Mouse (Mus musculus): ENCODE results near the gene Wdr73. TPM values are rescaled to one million over a fixed set of nuclear protein-coding genes. Genes with fewer than 3 reads are reported as not detected.
"Not testable (repeated sequence)": the region's sequence is repeated elsewhere in the genome, so short reads cannot be mapped to it uniquely, and the experiment has no call there.

Gene Wdr73
- 22.4 and 23.2 TPM in 2 replicates for total RNA-seq (2014; rRNA removed; ENCODE audit: low replicate concordance)
- polyA plus RNA-seq (2015; fragmentation: Nextera tagmentation; extraction: Ambion mirVana) = 11.4 and 12.4 TPM in 2 replicates

DNA sequence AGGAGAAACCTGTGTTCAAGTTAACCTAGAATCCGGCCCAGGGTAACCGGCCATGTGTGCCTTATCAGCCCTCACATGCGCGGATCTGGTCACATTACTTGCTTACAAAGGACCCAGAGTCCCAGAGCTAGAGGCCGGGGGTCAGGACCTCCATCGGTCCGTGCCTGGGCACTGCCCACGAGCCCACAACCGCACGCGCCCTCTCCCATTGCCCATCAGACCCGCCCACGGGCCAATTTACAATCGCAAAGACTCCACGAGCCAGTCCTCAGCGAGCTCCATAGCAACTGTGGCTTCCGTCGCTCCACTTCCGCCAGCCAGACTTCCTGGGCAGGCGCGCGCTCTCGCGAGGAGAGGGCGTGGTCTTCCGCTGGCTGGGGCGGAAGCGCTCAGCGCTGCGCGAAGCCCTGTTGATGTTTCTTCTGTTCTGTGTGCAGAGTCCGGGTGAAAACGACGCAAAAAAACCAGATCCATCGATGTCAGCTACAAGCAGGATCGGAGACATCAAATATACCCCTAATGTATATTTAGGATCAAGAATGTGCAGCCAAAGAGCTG is at the start of gene Wdr73:
TSS of gene Wdr73 (minus strand) at position 326 of the 558 bp plus-strand sequence.
- peak within 1 kb of the TSS; percentile 80 for H3K4me2 ChIP-seq (ENCODE audit: low read depth, low read length)
- TF ChIP-seq CTCF (IDR thresholded peaks at IDR 0.05; ENCODE audit: low read depth) (no peak), EP300 (IDR thresholded peaks at IDR 0.05; ENCODE audit: low read depth) (peak; percentile 78)
- ATAC-seq (ENCODE audit: insufficient read depth, low read depth) = peak; percentile 96
- H3K27me3 ChIP-seq (ENCODE audit: control insufficient read depth, insufficient read depth, low read length) = no peaks in the 10 kb centered on the region
- H3K4me3 ChIP-seq (ENCODE audit: low read depth, low read length) = peak within 1 kb of the TSS; percentile 75
- peak within 1 kb of the TSS; percentile 53 for H3K9ac ChIP-seq (replicated peaks; ENCODE audit: low read depth, low read length)
- H3K27ac ChIP-seq (ENCODE audit: low read depth) = peak within 1 kb of the TSS; percentile 84
- peaks cover 16% of the 10 kb centered on the region for H3K36me3 ChIP-seq (replicated peaks; ENCODE audit: control insufficient read depth, insufficient read depth, low read length)
- under 1% methylated on average over 36 of the region's 36 CpGs for WGBS
- peaks cover 18% of the 10 kb centered on the region for H3K4me1 ChIP-seq (ENCODE audit: control insufficient read depth, insufficient read depth)
- no peaks in the 10 kb centered on the region for H3K9me3 ChIP-seq (replicated peaks; ENCODE audit: control insufficient read depth, low read length)
- DNase-seq (ENCODE audit: low spot score) = peak; percentile 93

DNA sequence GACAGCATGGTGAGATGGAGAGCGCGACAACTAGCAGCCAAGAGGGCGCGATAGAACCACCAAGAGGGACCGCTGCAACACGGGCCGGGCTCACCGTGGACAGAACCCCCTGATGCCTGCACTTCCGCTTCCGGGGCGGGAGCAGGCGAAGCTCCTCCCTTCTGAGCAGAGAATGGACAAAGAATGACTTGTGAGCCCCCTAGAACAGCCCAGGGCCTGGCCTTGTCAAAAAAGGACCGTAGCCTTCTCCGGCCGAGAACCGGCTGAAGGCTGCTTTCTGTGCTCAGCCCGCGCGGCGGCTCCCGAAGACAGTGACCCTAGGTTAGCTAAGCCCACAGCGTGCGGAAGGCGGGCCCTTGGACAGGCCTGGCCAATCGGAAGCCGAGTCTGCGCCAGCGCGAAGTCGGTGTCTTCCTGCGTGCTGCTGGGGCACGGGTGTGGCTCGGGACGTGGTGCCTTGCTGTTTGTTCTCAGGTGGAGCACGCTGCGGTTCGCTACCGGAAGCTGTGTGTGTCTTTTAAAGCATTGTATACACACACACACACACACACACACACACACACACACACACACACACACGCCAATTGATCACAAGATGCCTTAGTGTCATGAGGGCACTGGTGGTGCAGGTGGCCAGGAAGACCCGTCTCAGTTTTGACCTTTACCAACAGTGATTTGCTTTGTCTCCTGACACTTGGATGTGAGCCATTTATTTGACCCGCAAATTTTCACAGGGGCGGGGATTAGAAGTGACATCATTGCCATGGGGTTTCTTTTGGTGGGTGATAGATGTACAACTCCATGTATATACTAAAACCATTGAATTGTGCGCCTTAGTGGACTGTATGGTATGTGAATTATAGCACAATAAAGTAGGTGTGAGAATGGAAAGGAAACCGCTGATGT is 46.6 kb upstream of the Wdr73 start, which contains the start of gene Sec11a:
TSS of gene Sec11a (minus strand) at position 336 of the 906 bp plus-strand sequence.
- DNase-seq (ENCODE audit: low spot score) (peak; percentile 91), ATAC-seq (ENCODE audit: insufficient read depth, low read depth) (peak; percentile 99)
- peak within 1 kb of the TSS; percentile 91 for H3K9ac ChIP-seq (replicated peaks; ENCODE audit: low read depth, low read length)
- H3K4me2 ChIP-seq (ENCODE audit: low read depth, low read length) = peak within 1 kb of the TSS; percentile 90
- H3K27me3 ChIP-seq (ENCODE audit: control insufficient read depth, insufficient read depth, low read length) = no peaks in the 10 kb centered on the region
- H3K36me3 ChIP-seq (replicated peaks; ENCODE audit: control insufficient read depth, insufficient read depth, low read length) = no peaks in the 10 kb centered on the region
- WGBS = 2% methylated on average over 44 of the region's 44 CpGs
- H3K4me1 ChIP-seq (ENCODE audit: control insufficient read depth, insufficient read depth) = peaks cover 11% of the 10 kb centered on the region
- no peak for TF ChIP-seq CTCF (IDR thresholded peaks at IDR 0.05; ENCODE audit: low read depth)
- TF ChIP-seq EP300 (IDR thresholded peaks at IDR 0.05; ENCODE audit: low read depth) = no peak
- peak within 1 kb of the TSS; percentile 95 for H3K27ac ChIP-seq (ENCODE audit: low read depth)
- H3K4me3 ChIP-seq (ENCODE audit: low read depth, low read length) = peak within 1 kb of the TSS; percentile 98
- H3K9me3 ChIP-seq (replicated peaks; ENCODE audit: control insufficient read depth, low read length) = no peaks in the 10 kb centered on the region

DNA sequence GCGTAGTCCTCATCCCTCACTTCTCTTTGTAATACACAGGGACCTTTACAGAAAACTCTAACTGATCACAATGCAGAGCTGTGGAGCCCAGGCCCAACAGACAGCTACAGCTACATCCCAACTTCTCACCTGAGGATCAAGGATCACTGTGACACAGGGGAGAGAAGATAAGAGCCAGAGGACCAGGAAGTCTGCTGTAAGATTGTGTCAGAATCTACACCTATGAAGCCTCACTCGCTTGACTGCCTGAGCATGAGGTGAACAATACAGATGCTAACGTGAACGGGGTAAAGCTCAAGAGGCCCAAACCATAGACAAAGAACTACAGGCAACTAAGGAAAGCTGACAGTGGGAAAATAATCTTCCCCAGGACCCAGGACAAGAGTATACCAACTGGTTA is 38.7 kb upstream of the Wdr73 start:
- no peak for DNase-seq (ENCODE audit: low spot score)
- Histone ChIP-seq H3K9me3 (replicated peaks; ENCODE audit: control insufficient read depth, low read length) (no peaks in the 10 kb centered on the region), H3K27ac (ENCODE audit: low read depth) (no peak overlapping the region), H3K36me3 (replicated peaks; ENCODE audit: control insufficient read depth, insufficient read depth, low read length) (0 out of 2 replicates have a peak, but pooled peaks cover 1% of the 10 kb centered on the region), H3K27me3 (ENCODE audit: control insufficient read depth, insufficient read depth, low read length) (no peaks in the 10 kb centered on the region), H3K4me3 (ENCODE audit: low read depth, low read length) (no peak overlapping the region), H3K4me1 (ENCODE audit: control insufficient read depth, insufficient read depth) (peaks cover 8% of the 10 kb centered on the region; the same call in 1 of the 2 replicates), H3K9ac (replicated peaks; ENCODE audit: low read depth, low read length) (no peak overlapping the region), H3K4me2 (ENCODE audit: low read depth, low read length) (no peak overlapping the region)
- ATAC-seq (ENCODE audit: insufficient read depth, low read depth) = no peak
- TF ChIP-seq CTCF (IDR thresholded peaks at IDR 0.05; ENCODE audit: low read depth) (no peak), EP300 (IDR thresholded peaks at IDR 0.05; ENCODE audit: low read depth) (no peak)
- 89% methylated on average over 4 of the region's 4 CpGs for WGBS

DNA sequence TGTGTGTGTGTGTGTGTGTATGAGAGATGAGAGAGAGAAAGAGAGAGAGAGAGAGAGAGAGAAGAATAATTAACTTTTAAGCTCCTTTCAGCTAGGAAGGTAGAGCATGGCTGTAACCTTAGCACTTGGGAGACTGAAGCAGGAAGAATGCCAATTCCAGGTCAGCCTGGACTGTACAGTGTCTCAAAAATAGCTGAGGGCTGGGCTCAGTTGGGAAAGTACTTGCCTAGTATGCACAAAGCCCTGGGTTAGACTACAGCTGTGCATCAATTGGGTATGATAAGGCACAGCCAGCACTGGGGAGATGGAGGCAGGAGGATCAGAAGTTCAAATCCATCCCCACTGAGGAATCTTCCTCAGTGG is 36.2 kb upstream of the Wdr73 start:
- H3K27ac ChIP-seq (ENCODE audit: low read depth) = peak overlapping the region; percentile 11; the same call in 1 of the 2 replicates
- not testable (repeated sequence) for H3K27me3 ChIP-seq (ENCODE audit: control insufficient read depth, insufficient read depth, low read length); H3K4me1 ChIP-seq (ENCODE audit: control insufficient read depth, insufficient read depth); H3K4me3 ChIP-seq (ENCODE audit: low read depth, low read length); H3K9ac ChIP-seq (replicated peaks; ENCODE audit: low read depth, low read length); H3K9me3 ChIP-seq (replicated peaks; ENCODE audit: control insufficient read depth, low read length); DNase-seq (ENCODE audit: low spot score); H3K4me2 ChIP-seq (ENCODE audit: low read depth, low read length)
- peaks cover 20% of the 10 kb centered on the region for H3K36me3 ChIP-seq (replicated peaks; ENCODE audit: control insufficient read depth, insufficient read depth, low read length)
- ATAC-seq (ENCODE audit: insufficient read depth, low read depth) = peak; percentile 49; the same call in 1 of the 2 replicates

DNA sequence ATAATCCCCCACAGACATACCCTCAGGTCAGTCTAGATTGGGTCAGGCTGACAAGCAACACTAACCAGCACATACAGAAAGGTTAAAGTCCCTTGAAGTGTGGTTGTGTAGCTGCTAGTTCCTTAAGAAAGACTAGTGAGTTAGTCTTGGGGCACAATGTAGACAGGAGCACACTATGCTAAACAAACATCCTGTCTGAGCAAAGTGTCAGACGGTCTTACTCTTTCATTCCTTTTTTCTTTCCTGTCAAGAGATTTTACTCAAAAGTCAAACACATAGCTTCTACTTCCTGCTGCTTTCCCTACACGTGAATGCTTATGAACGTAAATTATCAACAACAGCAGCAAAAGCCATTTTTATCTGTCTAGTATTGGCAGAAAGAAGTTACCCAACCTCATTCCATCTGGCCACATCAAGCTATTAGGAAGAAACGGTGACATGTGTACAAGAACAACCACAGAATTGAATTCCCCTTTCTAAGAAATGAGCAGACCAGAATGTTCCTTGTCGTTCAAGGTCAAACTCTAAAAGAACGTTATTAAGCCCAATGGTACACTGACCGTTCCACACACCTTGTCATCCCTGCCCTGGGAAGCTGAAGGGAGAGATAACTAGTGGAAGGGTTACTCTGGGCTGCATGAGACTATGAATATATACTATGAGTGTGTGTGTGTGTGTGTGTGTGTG is 35.7 kb upstream of the Wdr73 start:
- not testable (repeated sequence) for H3K9ac ChIP-seq (replicated peaks; ENCODE audit: low read depth, low read length); H3K4me3 ChIP-seq (ENCODE audit: low read depth, low read length); H3K27me3 ChIP-seq (ENCODE audit: control insufficient read depth, insufficient read depth, low read length); H3K4me2 ChIP-seq (ENCODE audit: low read depth, low read length); H3K9me3 ChIP-seq (replicated peaks; ENCODE audit: control insufficient read depth, low read length); DNase-seq (ENCODE audit: low spot score)
- peak; percentile 53; the same call in 1 of the 2 replicates for ATAC-seq (ENCODE audit: insufficient read depth, low read depth)
- WGBS = 33% methylated on average over 7 of the region's 7 CpGs
- H3K4me1 ChIP-seq (ENCODE audit: control insufficient read depth, insufficient read depth) = peaks cover 14% of the 10 kb centered on the region
- peak overlapping the region; percentile 25; the same call in 1 of the 2 replicates for H3K27ac ChIP-seq (ENCODE audit: low read depth)
- peaks cover 23% of the 10 kb centered on the region for H3K36me3 ChIP-seq (replicated peaks; ENCODE audit: control insufficient read depth, insufficient read depth, low read length)

Measured in heart, postnatal 0 days (tissue).